Mouse (Mus musculus) hematopoietic stem cell, adult 5-6 weeks (primary cell): Measurements from ENCODE around the gene Heatr6. TPM values are rescaled to one million over a fixed set of nuclear protein-coding genes. Genes with fewer than 3 reads are reported as not detected.
A peak's percentile ranks its signal among the peaks of the same experiment; 100 is the strongest.

Experiments
- ATAC-seq, 2 experiments: fragments of 125-278 bp in 1 of 2; replicated peaks in 1 of 2; 2 replicates each; pipeline ENCODE4 v1.8.0; 2016 to 2017; ENCODE audit warnings: inconsistent platforms in 2 of 2, mild to moderate bottlenecking in 2 of 2, moderate number of reproducible peaks in 2 of 2, low read depth in 1 of 2, moderate TSS enrichment in 1 of 2; ENCODE audit not compliant: low FRiP score in 2 of 2, poor library complexity in 2 of 2, severe bottlenecking in 2 of 2, insufficient read depth in 1 of 2, low TSS enrichment in 1 of 2
- total RNA-seq: library from RNA; stranded (forward); fragments of 172-1452, 232-1000 nt; gene quantifications from 2 replicates; pipeline ENCODE4 v1.2.3, GENCODE M21; 2017

The Heatr6 gene
- total RNA-seq, 1 experiment from 2014 or later = 16.0 TPM

GRCm38 (mm10) chr11:83742731-83743355 lies 10.7 kb upstream of the Heatr6 start:
- no peak for ATAC-seq

- ATAC-seq = no peak
These were observed 10.0 kb upstream of the Heatr6 start for GRCm38 (mm10) chr11:83743525-83743924.

DNA sequence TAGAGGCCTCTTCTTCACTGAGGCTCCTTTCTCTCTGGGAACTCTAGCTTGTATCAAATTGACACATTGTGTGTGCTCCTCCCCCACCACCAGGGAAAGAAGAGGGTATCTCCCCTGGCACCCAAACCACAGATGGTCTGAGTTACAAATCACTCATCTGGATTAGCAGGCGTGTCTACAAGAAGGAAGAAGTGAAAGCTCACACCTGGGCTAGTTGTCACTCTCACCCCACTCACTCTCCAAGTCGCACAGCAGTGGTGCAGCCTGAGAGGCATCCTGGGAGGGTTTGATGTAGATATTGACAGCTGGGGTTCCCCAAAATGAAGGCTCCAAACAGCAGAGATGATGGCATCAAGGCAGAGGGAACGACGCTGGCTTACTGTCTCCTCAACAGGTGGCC lies 7.3 kb upstream of the Heatr6 start:
- ATAC-seq = no peak

DNA sequence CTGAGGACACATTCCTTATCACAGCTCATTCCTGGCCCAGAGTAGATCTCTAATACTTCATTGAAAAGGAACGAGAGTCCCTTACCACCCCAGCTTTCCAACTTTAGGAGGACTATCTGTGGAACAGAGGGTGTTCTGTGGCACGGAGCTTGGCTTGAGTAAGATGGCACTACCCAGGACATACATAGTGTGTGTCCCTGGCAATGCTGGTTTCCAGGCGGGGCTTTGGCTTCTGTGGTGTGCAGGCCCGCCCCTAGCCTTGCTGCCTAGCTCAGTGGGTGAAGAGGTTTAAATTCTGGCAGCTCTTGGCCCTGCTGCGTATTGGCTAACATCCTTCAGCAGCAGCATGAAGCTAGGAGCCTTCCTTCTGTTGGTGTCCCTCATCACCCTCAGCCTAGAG lies 6.8 kb upstream of the Heatr6 start, which contains the start of gene Wfdc21:
Wfdc21 (plus strand) TSS at position 260 of the 400 bp plus-strand sequence.
- ATAC-seq = peak in 1 of 2 experiments; percentile 19; a peak in 1 of 4 replicates

DNA sequence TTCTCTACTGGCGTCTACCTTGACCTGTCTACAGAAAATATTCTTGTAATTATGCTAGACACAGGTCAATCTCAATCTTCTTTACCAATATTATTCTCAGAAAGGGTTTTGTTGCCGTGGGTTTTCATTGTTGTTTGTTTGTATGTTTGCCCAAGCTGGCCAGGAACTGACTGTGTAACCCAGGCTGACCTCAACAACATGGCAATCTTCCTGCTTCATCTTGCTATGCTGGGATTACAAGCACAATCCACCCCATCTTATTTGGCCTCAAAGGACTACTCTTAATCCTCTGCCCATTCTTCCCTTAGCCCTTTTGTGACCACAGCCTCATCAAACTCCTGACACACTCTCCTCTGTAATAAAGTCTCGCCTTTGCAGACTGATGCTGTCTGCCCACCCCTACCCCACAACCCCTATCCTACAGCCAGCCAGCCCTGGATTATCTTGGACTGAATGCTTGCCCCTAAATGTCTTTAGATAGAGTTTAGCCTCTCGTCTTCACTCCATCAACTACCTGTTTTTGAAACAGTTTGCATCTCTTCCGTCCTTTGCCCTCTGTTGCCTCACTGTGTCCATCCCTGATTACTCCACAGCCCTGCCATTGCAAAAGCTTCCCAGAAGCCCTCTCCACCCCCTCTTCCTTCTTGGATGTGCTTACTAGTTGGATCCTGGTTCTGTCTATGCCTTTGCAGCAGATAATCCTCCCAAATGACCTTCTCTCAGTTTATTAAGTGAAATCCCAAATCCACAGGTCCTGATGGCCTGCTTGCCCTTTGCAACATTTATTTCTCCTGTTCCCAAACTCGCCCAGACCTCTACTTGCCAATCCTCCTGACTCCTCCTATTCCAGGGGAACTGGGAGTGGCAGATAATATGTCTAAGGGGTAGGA lies 5.9 kb upstream of the Heatr6 start:
- no peak; a peak in 1 of 4 replicates for ATAC-seq

GRCm38 (mm10) chr11:83754227-83754626 lies 731 bp downstream of the Heatr6 start:
- ATAC-seq = no peak

DNA sequence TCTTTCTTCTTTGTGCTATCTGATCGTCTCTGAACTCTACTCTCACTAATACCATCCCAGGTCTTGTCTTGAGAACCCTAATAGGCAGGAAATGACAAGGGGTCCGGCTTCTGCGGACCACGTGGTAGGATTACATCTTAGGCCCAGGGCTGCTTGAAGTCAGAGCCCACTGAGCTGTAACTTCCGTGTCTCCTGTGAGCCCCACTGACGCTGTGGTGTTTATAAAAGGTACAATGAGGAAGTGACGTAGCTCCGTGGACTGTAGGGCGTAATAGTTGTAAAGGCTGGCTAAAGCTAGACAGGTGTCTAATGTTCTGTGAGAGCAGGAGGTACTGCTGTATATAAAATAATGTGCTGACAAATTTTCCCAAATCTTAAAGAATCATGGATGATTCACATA lies 13.8 kb downstream of the Heatr6 start:
- ATAC-seq = no peak

GRCm38 (mm10) chr11:83768976-83769375 lies 15.5 kb downstream of the Heatr6 start:
- no peak for ATAC-seq

- ATAC-seq = no peak
These were observed 17.5 kb downstream of the Heatr6 start for GRCm38 (mm10) chr11:83771014-83771413.

DNA sequence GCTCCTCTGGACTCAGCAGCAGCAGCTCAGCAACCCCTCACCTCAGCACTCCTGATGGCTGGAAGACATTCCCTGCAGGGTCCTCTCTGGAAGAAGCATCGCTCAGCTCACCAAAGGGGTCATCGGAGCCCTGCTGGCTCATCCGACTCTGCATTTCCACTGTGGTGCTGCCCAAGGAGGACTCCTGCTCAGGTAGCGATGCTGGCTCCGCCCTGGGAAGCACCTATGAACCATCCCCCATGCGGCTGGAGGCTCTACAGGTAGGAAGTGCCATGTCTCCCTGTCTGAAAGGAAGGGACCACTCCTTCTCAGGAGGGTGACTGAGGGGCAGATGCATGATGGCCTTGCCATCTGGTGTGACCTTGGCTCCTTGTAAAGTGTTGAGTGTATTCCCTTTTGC lies 18.8 kb downstream of the Heatr6 start:
- ATAC-seq = no peak; a peak in 1 of 4 replicates

DNA sequence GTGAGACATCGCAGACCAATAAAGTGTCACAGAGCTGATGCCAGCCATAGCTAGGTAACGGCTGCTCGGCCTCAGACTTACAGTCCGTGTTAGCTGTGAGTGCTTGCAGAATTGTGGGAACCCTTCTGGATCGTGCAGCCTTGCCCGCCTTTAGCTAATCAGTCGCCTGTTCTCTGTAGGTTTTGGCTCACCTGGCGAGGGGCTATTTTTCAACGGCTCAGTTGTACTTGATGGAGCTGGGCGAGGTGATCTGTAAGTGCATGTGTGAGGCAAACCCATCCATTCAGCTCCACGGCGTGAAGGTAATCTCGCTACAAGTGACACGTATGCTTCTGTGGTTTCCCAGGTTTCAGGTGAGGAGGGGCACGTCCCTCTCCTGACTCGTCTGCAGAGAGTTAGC lies 20.2 kb downstream of the Heatr6 start:
- no peak for ATAC-seq

DNA sequence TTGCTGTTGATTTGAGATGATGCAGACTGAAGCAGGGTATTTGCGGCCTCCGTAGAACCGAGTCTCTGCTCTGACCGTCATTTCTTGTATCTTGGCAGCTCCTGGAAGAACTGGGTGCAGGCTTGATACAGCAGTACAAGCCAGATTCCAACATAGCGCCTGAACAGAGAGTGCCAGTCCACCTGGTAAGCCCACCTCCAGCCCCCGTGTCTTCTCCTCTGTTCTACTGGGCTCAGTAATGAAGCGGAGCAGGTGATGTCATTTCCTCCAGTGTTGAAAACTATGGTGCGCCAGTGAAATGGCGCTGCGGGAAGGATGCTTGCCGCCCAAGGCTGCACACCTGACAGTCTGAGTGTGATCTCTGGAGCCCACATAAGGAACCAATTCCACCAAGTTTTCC lies 20.8 kb downstream of the Heatr6 start:
- no peak for ATAC-seq

DNA sequence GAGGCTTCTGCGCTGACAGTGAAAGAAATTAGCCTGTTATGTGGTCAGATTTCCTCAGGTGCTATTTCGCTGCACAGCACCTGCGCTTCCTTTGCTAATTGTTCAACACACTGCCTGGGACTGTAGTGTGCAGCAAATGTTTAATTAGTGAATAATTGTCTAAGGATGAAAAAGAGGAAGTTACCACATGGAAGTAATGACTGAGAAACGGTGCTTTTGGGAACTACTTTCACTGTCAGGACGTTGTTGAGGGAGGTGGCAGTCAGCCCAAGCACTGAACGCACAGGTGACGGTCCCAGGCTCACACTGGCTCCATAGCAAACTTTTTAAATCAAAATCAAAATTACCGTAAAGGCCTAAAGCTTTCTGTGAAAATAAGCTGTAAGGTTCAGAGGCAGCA lies 23.3 kb downstream of the Heatr6 start:
- ATAC-seq = no peak

GRCm38 (mm10) chr11:83783931-83784600 lies 30.6 kb downstream of the Heatr6 start:
- no peak for ATAC-seq

DNA sequence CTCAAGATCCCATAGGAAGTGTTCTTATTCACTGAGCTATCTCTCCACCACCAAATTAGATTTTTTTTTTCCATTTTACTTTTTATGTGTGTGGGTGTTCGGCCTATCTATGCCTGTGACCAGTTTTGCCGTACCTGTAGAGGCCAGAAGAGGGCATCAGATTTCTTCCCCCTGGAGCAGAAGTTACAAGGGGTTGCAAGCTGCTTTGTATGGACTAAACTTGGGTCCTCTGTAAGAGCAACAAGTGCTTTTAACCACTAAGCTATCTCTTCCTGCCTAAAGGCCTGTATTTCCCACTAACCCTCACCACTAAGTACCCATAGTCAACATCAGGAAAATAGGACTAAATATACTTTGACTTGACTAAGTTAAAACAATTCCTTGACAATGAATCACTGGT lies 31.2 kb downstream of the Heatr6 start:
- no peak for ATAC-seq

DNA sequence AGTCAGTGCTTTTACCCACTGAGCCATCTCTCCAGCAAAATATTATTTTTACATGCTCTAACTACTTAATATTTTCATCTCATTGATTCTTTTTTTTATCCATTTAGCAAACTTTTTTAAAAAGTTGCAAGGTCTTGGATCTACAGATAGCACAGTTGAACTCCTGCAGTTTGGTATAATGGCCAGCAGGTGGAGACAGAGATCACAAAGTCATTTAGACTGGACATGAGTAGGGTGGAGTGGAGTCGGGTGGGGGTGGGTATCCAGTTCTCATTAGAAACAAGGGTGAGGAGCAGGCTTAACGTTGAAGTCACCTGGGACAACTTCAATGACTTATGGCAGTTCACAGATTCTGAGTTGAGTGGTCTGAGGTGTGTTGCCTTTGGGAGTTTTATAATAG lies 31.9 kb downstream of the Heatr6 start:
- peak; percentile 52 to 58; a peak in 2 of 4 replicates for ATAC-seq

DNA sequence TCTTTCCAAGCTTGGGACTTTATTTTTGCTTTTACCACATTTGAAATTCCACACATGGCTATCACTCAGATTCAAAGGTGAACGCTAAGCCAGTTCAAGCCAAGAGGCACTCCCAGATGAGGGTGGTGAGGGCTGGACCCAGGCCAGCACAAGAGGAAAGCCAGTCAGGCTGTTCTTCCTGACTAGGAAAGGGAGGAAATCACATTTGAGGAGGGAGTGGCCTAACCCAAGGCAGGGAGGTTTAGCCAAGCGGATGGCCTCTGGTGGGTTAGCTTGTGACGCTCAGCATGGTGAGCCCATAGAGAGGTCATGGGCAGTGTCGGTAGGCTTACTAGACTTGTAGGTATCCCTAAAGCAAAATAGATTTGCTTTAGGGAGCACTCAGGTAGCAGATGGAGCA lies 33.3 kb downstream of the Heatr6 start:
- no peak for ATAC-seq

GRCm38 (mm10) chr11:83787401-83788021 lies 34.0 kb downstream of the Heatr6 start:
- ATAC-seq = no peak
